Mouse (Mus musculus) lung, embryonic 15.5 days (tissue): ENCODE measurements around the gene Lrrd1. TPM values are rescaled to one million over a fixed set of nuclear protein-coding genes. Genes with fewer than 3 reads are reported as not detected.
"Not testable (repeated sequence)": the region's sequence is repeated elsewhere in the genome, so short reads cannot be mapped to it uniquely, and the experiment has no call there.

Source experiments
- ATAC-seq: fragments of 200-750 bp; cut with Nextera tagmentation; 2 replicates; pipeline ENCODE4 v1.8.0; 2017; ENCODE audit warnings: moderate number of reproducible peaks, borderline replicate concordance; ENCODE audit not compliant: low FRiP score, low TSS enrichment; ENCODE audit errors: extremely low read depth
- H3K27ac ChIP-seq: fragments of 300-500 bp; sonication (generic); 2 replicates; pipeline ENCODE4 v1.5.1; 2015; ENCODE audit warnings: moderate library complexity, mild to moderate bottlenecking, inconsistent platforms
- H3K27me3 ChIP-seq: fragments of 300-500 bp; sonication (generic); 2 replicates; pipeline ENCODE4 v1.6.1; 2015; ENCODE audit warnings: inconsistent platforms
- H3K36me3 ChIP-seq: fragments of 300-500 bp; sonication (generic); 2 replicates; pipeline ENCODE4 v1.6.1; 2015; ENCODE audit warnings: inconsistent platforms
- H3K4me1 ChIP-seq: fragments of 300-500 bp; sonication (generic); 2 replicates; pipeline ENCODE4 v1.6.1; 2015; ENCODE audit warnings: inconsistent platforms
- H3K4me2 ChIP-seq: fragments of 300-500 bp; sonication (generic); 2 replicates; pipeline ENCODE4 v1.6.1; 2015; ENCODE audit warnings: inconsistent platforms, mild to moderate bottlenecking, moderate library complexity
- H3K4me3 ChIP-seq: fragments of 300-500 bp; sonication (generic); 2 replicates; pipeline ENCODE4 v1.5.1; 2015; ENCODE audit warnings: mild to moderate bottlenecking, inconsistent platforms
- H3K9ac ChIP-seq: fragments of 300-500 bp; sonication (generic); 2 replicates; pipeline ENCODE4 v1.6.1; 2015; ENCODE audit warnings: inconsistent platforms
- H3K9me3 ChIP-seq: fragments of 300-500 bp; sonication (generic); 2 replicates; pipeline ENCODE4 v1.6.1; 2016; ENCODE audit warnings: inconsistent platforms
- WGBS: fragments of 180-500 bp; shearing (Covaris S2); methylation state at CpG from one replicate; pipeline ENCODE4 v1.1.7; 2015; 5-methylcytosine and 5-hydroxymethylcytosine counted together
- polyA plus RNA-seq: library from polyadenylated mRNA; unstranded; fragments of >200 nt; fragmentation: Nextera tagmentation; extraction: Ambion mirVana; gene quantifications from 2 replicates; pipeline ENCODE4 v1.2.1, GENCODE M21; 2015

Gene Lrrd1
- 0.06 TPM in 1 of 2 replicates, not detected in the other for polyA plus RNA-seq

GRCm38 (mm10) chr5:3845026-3845425 lies at the start of gene Lrrd1:
TSS of gene Lrrd1 (plus strand) at chr5:3845173.
- WGBS, result 8% methylated on average over 24 of the region's 24 CpGs
- Histone ChIP-seq H3K4me2 (peak within 1 kb of the TSS; percentile 56), H3K4me1 (no peaks in the 10 kb centered on the region), H3K36me3 (peaks cover 6% of the 10 kb centered on the region; the same call in 1 of the 2 replicates), H3K27ac (no peak within 1 kb of the TSS), H3K27me3 (no peaks in the 10 kb centered on the region), H3K9ac (no peak within 1 kb of the TSS), H3K9me3 (no peaks in the 10 kb centered on the region), H3K4me3 (peak within 1 kb of the TSS; percentile 25)
- no peak for ATAC-seq

DNA sequence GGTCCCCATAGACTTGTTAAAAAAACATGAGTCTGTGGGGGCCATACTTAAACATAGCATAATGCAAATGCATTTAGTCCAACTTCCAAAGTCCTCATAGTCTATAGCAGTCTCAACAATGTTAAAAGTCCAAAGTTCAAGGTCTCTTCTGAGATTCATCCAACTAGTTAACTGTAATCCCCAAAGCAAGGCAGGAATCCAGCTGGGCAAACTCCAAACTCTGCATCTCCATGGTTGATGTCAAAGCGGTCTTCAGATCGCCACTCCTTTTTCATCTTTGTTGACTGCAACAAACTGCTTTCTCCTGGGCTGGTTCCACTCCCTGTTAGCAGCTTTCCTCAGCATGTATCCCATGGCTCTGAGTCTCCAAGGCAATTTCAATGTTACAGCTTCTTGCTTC lies 47.9 kb upstream of the Lrrd1 start:
- not testable (repeated sequence) for H3K9me3 ChIP-seq, H3K27me3 ChIP-seq, H3K4me3 ChIP-seq, ATAC-seq, H3K27ac ChIP-seq, H3K4me2 ChIP-seq, H3K36me3 ChIP-seq, H3K4me1 ChIP-seq, H3K9ac ChIP-seq
- 97% methylated on average over 2 of the region's 2 CpGs for WGBS

DNA sequence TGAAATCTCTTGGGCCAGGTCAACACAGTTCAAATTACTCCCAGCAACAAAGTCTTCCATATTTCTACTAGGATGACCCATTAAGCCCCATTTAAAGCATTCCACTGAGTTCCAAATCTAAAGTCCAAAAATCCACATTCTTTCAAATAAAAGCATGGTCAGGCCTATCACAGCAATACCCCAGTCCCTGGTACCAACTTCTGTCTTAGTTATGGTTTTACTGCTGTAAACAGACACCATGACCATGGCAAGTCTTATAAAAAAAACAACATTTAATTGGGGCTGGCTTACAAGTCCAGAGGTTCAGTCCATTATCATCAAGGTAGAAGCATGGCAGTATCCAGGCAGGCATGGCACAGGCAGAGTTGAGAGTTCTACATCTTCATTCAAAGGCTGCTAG lies 46.3 kb upstream of the Lrrd1 start:
- not testable (repeated sequence) for H3K36me3 ChIP-seq, H3K4me2 ChIP-seq, H3K27ac ChIP-seq, H3K4me1 ChIP-seq, H3K9ac ChIP-seq, H3K9me3 ChIP-seq, ATAC-seq, H3K27me3 ChIP-seq, H3K4me3 ChIP-seq

- ATAC-seq, result no peak
- Histone ChIP-seq H3K4me1 (peaks cover 17% of the 10 kb centered on the region), H3K4me2 (no peak overlapping the region), H3K9me3 (no peaks in the 10 kb centered on the region), H3K27me3 (no peaks in the 10 kb centered on the region), H3K36me3 (no peaks in the 10 kb centered on the region), H3K4me3 (no peak overlapping the region), H3K9ac (no peak overlapping the region), H3K27ac (no peak overlapping the region)
- 70% methylated on average over 1 of the region's 1 CpGs for WGBS
Observed at GRCm38 (mm10) chr5:3800041-3800440, 44.9 kb upstream of the Lrrd1 start.

DNA sequence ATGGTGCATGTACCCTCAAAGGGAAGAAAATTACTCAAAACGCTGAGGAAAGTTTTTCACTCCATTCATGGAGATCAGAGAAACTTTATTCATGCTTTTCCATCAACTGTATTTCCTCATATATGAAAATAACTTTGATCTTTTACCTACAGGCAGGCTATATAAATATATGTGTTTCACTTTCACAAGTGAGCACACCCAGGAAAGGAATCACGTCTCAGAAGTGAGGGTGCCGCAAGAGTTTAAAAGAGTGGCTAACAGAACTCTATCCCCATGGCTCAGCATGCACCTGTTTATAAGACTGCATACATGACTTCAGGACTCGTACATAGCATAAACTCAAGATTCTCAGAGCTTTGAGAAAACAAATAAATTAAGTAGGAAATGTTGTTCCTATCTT lies 44.1 kb upstream of the Lrrd1 start:
- ATAC-seq, result no peak
- Histone ChIP-seq H3K9me3 (no peaks in the 10 kb centered on the region), H3K4me3 (no peak overlapping the region), H3K27me3 (no peaks in the 10 kb centered on the region), H3K4me1 (peaks cover 17% of the 10 kb centered on the region), H3K4me2 (peak overlapping the region; percentile 10; the same call in 1 of the 2 replicates), H3K9ac (no peak overlapping the region), H3K27ac (no peak overlapping the region), H3K36me3 (no peaks in the 10 kb centered on the region)
- 74% methylated on average over 4 of the region's 4 CpGs for WGBS

GRCm38 (mm10) chr5:3801672-3802432 lies 43.1 kb upstream of the Lrrd1 start:
- WGBS, result 5% methylated on average over 18 of the region's 18 CpGs
- H3K4me2 ChIP-seq, result peak overlapping the region; percentile 88
- peak; percentile 5 for ATAC-seq

DNA sequence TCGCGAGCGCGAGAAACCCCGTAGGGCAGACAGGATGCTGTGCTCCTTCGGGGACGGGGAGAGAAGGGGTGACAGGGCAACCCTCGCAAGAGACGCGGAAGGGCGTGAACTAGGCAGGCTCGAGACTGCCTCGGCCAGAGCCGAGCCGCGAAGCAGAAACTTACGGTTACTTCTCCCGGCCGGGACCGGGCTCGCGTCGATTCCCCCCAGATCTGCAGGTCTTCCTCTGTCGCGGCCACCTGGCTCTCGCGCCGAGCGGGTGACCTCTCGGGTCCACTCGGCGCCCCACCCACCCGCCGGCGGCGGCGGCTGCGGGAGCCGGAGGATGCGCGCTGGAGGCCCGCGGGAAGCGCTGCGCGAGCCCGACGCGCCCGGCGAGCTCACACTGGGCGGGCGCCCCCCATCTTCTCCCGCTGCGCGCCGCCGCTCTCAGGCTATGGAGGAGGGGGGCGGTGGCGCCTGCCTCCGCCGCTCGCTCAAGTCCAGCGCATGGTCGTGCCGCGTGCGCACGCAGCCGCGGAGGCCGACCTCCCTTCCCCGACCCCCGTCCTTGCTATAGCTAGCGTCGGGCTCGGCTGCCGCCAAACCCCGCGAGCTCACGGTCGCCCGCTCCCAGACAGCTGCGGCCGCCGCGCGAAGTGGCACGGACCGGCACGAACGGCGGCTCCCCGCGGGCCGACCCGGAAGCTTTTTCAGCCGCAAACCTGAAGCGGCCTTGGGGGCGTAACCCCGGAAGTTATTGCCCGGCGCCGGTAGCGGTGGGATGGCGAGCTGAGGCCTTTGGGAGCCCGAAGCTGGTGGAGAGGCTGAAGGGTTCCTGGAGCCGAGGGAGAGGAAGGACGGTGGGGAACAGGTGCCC lies 42.3 kb upstream of the Lrrd1 start, which contains the start of the genes Ankib1 and Krit1:
Ankib1 (minus strand) TSS at position 493 of the 859 bp plus-strand sequence.
Krit1 (plus strand) TSS at position 752 of the 859 bp plus-strand sequence.
- no peaks in the 10 kb centered on the region for H3K27me3 ChIP-seq
- H3K4me2 ChIP-seq, result peak within 1 kb of the TSS; percentile 88
- H3K9ac ChIP-seq, result peak within 1 kb of the TSS; percentile 82
- peak within 1 kb of the TSS; percentile 97 for H3K4me3 ChIP-seq
- H3K9me3 ChIP-seq, result no peaks in the 10 kb centered on the region
- no peaks in the 10 kb centered on the region for H3K36me3 ChIP-seq
- ATAC-seq, result peak; percentile 97
- H3K4me1 ChIP-seq, result peaks cover 17% of the 10 kb centered on the region
- WGBS, result under 1% methylated on average over 89 of the region's 109 CpGs
- H3K27ac ChIP-seq, result peak within 1 kb of the TSS; percentile 81

More at GRCm38 (mm10) chr5:3801672-3802432, 43.1 kb upstream of the Lrrd1 start:
- Histone ChIP-seq H3K36me3 (no peaks in the 10 kb centered on the region), H3K27me3 (no peaks in the 10 kb centered on the region), H3K9me3 (no peaks in the 10 kb centered on the region), H3K4me1 (peaks cover 17% of the 10 kb centered on the region), H3K4me3 (peak overlapping the region; percentile 97), H3K27ac (peak overlapping the region; percentile 81; the same call in 1 of the 2 replicates), H3K9ac (peak overlapping the region; percentile 82)

DNA sequence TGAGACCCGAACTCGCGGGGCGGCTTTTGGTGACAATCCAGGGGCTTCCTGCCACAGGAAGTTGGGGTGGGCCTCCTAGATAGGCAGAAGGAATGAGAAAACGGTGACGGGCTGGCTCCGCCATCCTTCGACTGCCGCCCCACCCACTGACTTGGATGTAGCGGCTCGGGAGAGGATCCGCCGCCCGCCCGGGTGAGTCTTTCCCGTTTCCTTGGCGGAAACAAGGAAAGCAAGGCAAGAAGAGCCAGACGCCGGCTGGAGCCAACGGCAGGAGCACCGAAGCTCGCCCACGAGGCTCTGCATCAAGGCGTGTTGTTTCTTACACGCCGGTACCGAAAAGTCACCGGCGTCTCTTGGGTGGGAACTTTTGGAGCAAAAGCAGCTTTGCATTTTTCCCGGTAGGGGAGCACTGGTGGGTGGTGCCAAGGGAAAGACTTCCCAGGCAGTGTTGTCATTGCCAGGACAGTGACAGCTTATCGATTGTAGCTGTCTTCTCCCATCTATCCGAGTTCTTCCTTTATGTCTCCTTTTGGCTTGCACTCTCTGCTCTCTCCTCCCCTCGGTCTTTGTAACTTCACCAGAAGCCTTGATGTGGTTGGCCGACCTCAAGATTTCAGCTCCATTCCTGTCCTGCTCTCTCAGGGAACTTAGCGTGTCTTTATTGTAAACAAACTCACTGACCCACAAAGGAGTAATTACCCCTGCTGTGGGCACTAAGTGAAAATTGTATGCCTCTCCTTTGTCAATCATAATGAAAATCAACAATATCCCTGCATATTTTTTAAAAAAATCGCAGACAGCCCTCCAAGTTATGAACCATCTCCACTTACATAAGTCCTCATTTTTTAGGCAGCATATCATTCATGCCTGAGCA lies 41.4 kb upstream of the Lrrd1 start:
- peak overlapping the region; percentile 97 for H3K4me3 ChIP-seq
- no peaks in the 10 kb centered on the region for H3K9me3 ChIP-seq
- WGBS, result under 1% methylated on average over 36 of the region's 36 CpGs
- peak overlapping the region; percentile 88 for H3K4me2 ChIP-seq
- H3K27ac ChIP-seq, result peak overlapping the region; percentile 81
- no peaks in the 10 kb centered on the region for H3K36me3 ChIP-seq
- H3K27me3 ChIP-seq, result no peaks in the 10 kb centered on the region
- ATAC-seq, result peak; percentile 77
- peak overlapping the region; percentile 82 for H3K9ac ChIP-seq
- peaks cover 17% of the 10 kb centered on the region for H3K4me1 ChIP-seq

DNA sequence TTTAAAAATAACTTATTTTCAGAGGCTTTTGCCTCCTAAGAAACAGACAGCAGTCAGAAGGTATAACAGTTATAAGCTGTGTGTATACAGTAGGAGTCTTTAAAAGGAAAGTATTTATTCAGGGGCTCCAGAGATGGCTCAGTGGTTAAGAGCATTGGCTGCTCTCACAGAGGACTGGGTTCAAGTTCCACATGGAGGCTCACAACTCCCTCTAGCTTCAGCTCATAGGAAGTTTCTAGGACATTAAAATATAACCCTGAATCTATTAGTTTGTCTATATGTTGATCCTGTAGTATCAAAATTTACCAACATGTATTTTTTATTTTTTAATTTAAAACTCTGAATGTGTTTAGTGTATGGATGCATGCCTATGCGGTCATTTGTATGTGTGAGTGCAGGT lies 36.5 kb upstream of the Lrrd1 start:
- 91% methylated on average over 1 of the region's 1 CpGs for WGBS
- no peak for ATAC-seq
- no peak overlapping the region for H3K4me3 ChIP-seq

GRCm38 (mm10) chr5:3834107-3834506 lies 10.9 kb upstream of the Lrrd1 start:
- H3K36me3 ChIP-seq, result peaks cover 35% of the 10 kb centered on the region

More for the DNA sequence above, 36.5 kb upstream of the Lrrd1 start:
- H3K9ac ChIP-seq, result no peak overlapping the region
- H3K9me3 ChIP-seq, result no peaks in the 10 kb centered on the region
- H3K36me3 ChIP-seq, result peaks cover 11% of the 10 kb centered on the region
- H3K4me1 ChIP-seq, result peaks cover 7% of the 10 kb centered on the region
- H3K27ac ChIP-seq, result no peak overlapping the region
- no peak overlapping the region for H3K4me2 ChIP-seq
- no peaks in the 10 kb centered on the region for H3K27me3 ChIP-seq

DNA sequence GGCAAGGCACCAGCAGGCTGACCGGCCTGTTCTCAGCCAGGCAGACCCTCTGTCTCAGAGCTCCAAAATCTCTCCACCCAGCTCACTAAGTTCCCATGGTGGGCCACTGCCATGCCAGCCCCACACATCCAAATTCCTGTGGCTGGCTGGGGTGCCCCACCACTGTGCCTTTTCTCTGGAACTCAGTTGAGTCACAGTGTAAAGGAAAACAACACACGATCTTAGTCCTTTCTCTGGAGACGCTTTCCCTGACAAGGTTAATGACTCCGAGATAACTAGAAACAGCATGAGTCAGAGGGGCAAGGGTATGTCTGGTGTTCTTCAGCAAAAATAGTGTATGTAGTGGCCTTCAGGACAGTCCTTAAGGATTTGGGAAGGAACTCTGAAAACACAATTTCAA lies 25.2 kb downstream of the Lrrd1 start:
- Histone ChIP-seq H3K27me3 (no peaks in the 10 kb centered on the region), H3K4me2 (no peak overlapping the region), H3K27ac (no peak overlapping the region), H3K4me1 (no peaks in the 10 kb centered on the region), H3K9me3 (no peaks in the 10 kb centered on the region), H3K9ac (no peak overlapping the region), H3K4me3 (no peak overlapping the region), H3K36me3 (no peaks in the 10 kb centered on the region)
- ATAC-seq, result no peak
- 68% methylated on average over 4 of the region's 4 CpGs for WGBS

More at GRCm38 (mm10) chr5:3834107-3834506, 10.9 kb upstream of the Lrrd1 start:
- H3K27me3 ChIP-seq, result no peaks in the 10 kb centered on the region
- H3K4me1 ChIP-seq, result no peaks in the 10 kb centered on the region
- no peak overlapping the region for H3K27ac ChIP-seq
- WGBS, result 72% methylated on average over 1 of the region's 1 CpGs
- no peaks in the 10 kb centered on the region for H3K9me3 ChIP-seq
- no peak for ATAC-seq
- no peak overlapping the region for H3K4me3 ChIP-seq
- no peak overlapping the region for H3K4me2 ChIP-seq
- H3K9ac ChIP-seq, result no peak overlapping the region
